ENCODE assay signal across 17 mouse cellular contexts in the genomic region with DNA sequence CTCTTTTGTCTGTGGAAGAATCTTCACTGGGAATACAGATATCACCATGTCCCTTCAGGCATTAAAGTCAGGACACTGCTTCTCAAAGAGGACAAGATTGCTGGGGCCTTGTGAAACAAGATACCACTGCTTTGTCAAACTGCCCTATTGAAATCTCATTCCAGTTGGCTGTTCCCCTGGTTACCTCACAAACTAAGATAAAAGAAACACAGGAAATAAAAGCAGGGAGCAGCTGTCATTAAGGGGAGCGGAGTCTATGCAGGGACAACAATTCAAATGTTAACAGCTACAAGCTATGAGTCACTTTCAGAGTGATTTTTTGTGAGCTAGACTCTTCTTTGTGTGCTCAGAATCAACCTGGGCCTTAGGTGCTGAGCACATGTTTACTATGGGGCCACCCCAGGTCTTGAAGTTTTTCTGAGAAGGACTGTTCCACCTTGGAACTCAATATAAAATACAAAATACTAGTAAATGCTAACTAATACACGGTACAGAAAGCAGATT.
DNase-seq lines count a peak whose midpoint lies in the region; ATAC-seq lines count a peak whose summit lies in the region.
"Had no signal": no experiment of that assay in that cellular context is flagged by ENCODE, and none has a peak within 500 bp of the region (broad histone marks: within the 10 kb centered on the region; RNA-seq: fewer than 3 reads in every experiment).

No protein-coding gene starts in this region.

- DNase-seq in forebrain, embryonic 11.5 days (ENCODE audit: low spot score): no peak
- DNase-seq in hindbrain, embryonic 11.5 days (ENCODE audit: low spot score): peak; percentile 13
- no peak for DNase-seq in hindbrain, embryonic 14.5 days (ENCODE audit: low spot score)
- peak; percentile 59 for DNase-seq in R1 (ENCODE audit: low read depth, low spot score)
- DNase-seq in embryonic facial prominence, embryonic 14.5 days (ENCODE audit: low spot score): no peak
- no peak for DNase-seq in adrenal gland, postnatal 10 days
- DNase-seq in frontal cortex, postnatal 14 days (ENCODE audit: low spot score in 2 of 2): no peak
- DNase-seq: cerebellum, adult 9-10 months; gastrocnemius, postnatal 36 days; kidney, adult 11 months; right cerebral cortex, postnatal 4 days had no signal

- peaks cover 6% of the 10 kb centered on the region; the same call in 1 of the 2 replicates for H3K27me3 ChIP-seq in forebrain, embryonic 11.5 days (ENCODE audit: control insufficient read depth, insufficient read depth, low read length)
- H3K27me3 ChIP-seq in forebrain, embryonic 12.5 days: peaks cover 21% of the 10 kb centered on the region; the same call in 1 of the 2 replicates
- H3K27me3 ChIP-seq in hindbrain, embryonic 11.5 days (ENCODE audit: control insufficient read depth, insufficient read depth, low read length): peaks cover 5% of the 10 kb centered on the region; the same call in 1 of the 2 replicates
- peaks cover 9% of the 10 kb centered on the region; the same call in 1 of the 2 replicates for H3K27me3 ChIP-seq in hindbrain, embryonic 14.5 days (ENCODE audit: control insufficient read depth, insufficient read depth, low read length)
- H3K27me3 ChIP-seq in embryonic facial prominence, embryonic 14.5 days (replicated peaks; ENCODE audit: control insufficient read depth, insufficient read depth, low read length): no peaks in the 10 kb centered on the region
- H3K27me3 ChIP-seq: forebrain, embryonic 15.5 days had no signal

- no peaks in the 10 kb centered on the region for H3K4me1 ChIP-seq in forebrain, embryonic 11.5 days (replicated peaks; ENCODE audit: control insufficient read depth, insufficient read depth, low read length)
- H3K4me1 ChIP-seq in forebrain, embryonic 12.5 days: peaks cover 12% of the 10 kb centered on the region; the same call in 1 of the 2 replicates
- no peaks in the 10 kb centered on the region for H3K4me1 ChIP-seq in hindbrain, embryonic 11.5 days (replicated peaks; ENCODE audit: control insufficient read depth, insufficient read depth, low read length)
- no peaks in the 10 kb centered on the region for H3K4me1 ChIP-seq in hindbrain, embryonic 14.5 days (replicated peaks; ENCODE audit: control insufficient read depth, insufficient read depth, low read length)
- H3K4me1 ChIP-seq in embryonic facial prominence, embryonic 14.5 days (ENCODE audit: control insufficient read depth, insufficient read depth, low read length): no peaks in the 10 kb centered on the region
- H3K4me1 ChIP-seq: forebrain, embryonic 15.5 days; limb, embryonic 15.5 days; neural tube, embryonic 12.5 days had no signal

- no peaks in the 10 kb centered on the region for H3K36me3 ChIP-seq in forebrain, embryonic 11.5 days (ENCODE audit: control insufficient read depth, insufficient read depth, low read length)
- no peaks in the 10 kb centered on the region for H3K36me3 ChIP-seq in forebrain, embryonic 12.5 days (replicated peaks)
- no peaks in the 10 kb centered on the region for H3K36me3 ChIP-seq in hindbrain, embryonic 11.5 days (ENCODE audit: control insufficient read depth, insufficient read depth, low read length)
- no peaks in the 10 kb centered on the region for H3K36me3 ChIP-seq in hindbrain, embryonic 14.5 days (replicated peaks; ENCODE audit: control insufficient read depth, insufficient read depth)
- H3K36me3 ChIP-seq in embryonic facial prominence, embryonic 14.5 days (ENCODE audit: control insufficient read depth, insufficient read depth, low read length): no peaks in the 10 kb centered on the region
- H3K36me3 ChIP-seq: forebrain, embryonic 15.5 days; hindbrain, embryonic 13.5 days; limb, embryonic 15.5 days; neural tube, embryonic 12.5 days had no signal

- no peak overlapping the region for H3K9ac ChIP-seq in forebrain, embryonic 11.5 days (ENCODE audit: low read length)
- no peak overlapping the region for H3K9ac ChIP-seq in forebrain, embryonic 12.5 days
- H3K9ac ChIP-seq in hindbrain, embryonic 11.5 days (ENCODE audit: low read depth, low read length): no peak overlapping the region
- no peak overlapping the region for H3K9ac ChIP-seq in hindbrain, embryonic 14.5 days
- H3K9ac ChIP-seq in embryonic facial prominence, embryonic 14.5 days (ENCODE audit: low read depth, low read length): no peak overlapping the region
- H3K9ac ChIP-seq: forebrain, embryonic 15.5 days; hindbrain, embryonic 13.5 days; limb, embryonic 15.5 days; neural tube, embryonic 12.5 days had no signal

- H3K27ac ChIP-seq in forebrain, embryonic 11.5 days (ENCODE audit: low read depth, low read length): no peak overlapping the region
- H3K27ac ChIP-seq in forebrain, embryonic 12.5 days: no peak overlapping the region
- H3K27ac ChIP-seq in hindbrain, embryonic 11.5 days (ENCODE audit: low read depth, low read length): no peak overlapping the region
- no peak overlapping the region for H3K27ac ChIP-seq in hindbrain, embryonic 14.5 days
- no peak overlapping the region; the same call in 1 of the 2 replicates for H3K27ac ChIP-seq in embryonic facial prominence, embryonic 14.5 days (replicated peaks; ENCODE audit: low read depth, low read length)
- H3K27ac ChIP-seq: forebrain, embryonic 15.5 days; hindbrain, embryonic 13.5 days; limb, embryonic 15.5 days; neural tube, embryonic 12.5 days had no signal

- no peak overlapping the region for H3K4me2 ChIP-seq in forebrain, embryonic 11.5 days (ENCODE audit: low read depth, low read length, severe bottlenecking)
- H3K4me2 ChIP-seq in forebrain, embryonic 12.5 days: no peak overlapping the region
- H3K4me2 ChIP-seq in hindbrain, embryonic 11.5 days (replicated peaks; ENCODE audit: low read depth, low read length): no peak overlapping the region
- H3K4me2 ChIP-seq in hindbrain, embryonic 14.5 days (replicated peaks): no peak overlapping the region
- no peak overlapping the region for H3K4me2 ChIP-seq in embryonic facial prominence, embryonic 14.5 days (ENCODE audit: low read depth, low read length)
- H3K4me2 ChIP-seq: forebrain, embryonic 15.5 days; hindbrain, embryonic 13.5 days; limb, embryonic 15.5 days; neural tube, embryonic 12.5 days had no signal

- no peaks in the 10 kb centered on the region for H3K9me3 ChIP-seq in forebrain, embryonic 11.5 days (ENCODE audit: control insufficient read depth, low read length)
- no peaks in the 10 kb centered on the region for H3K9me3 ChIP-seq in forebrain, embryonic 12.5 days
- no peaks in the 10 kb centered on the region for H3K9me3 ChIP-seq in hindbrain, embryonic 11.5 days (ENCODE audit: control insufficient read depth, low read length)
- H3K9me3 ChIP-seq in hindbrain, embryonic 14.5 days (ENCODE audit: control insufficient read depth, low read length): no peaks in the 10 kb centered on the region
- H3K9me3 ChIP-seq in embryonic facial prominence, embryonic 14.5 days (ENCODE audit: control insufficient read depth, low read length): no peaks in the 10 kb centered on the region
- H3K9me3 ChIP-seq: forebrain, embryonic 15.5 days; hindbrain, embryonic 13.5 days; limb, embryonic 15.5 days; neural tube, embryonic 12.5 days had no signal

- ATAC-seq in forebrain, embryonic 11.5 days (replicated peaks; ENCODE audit: low FRiP score): peak; percentile 56; the same call in 1 of the 2 replicates
- no peak for ATAC-seq in forebrain, embryonic 12.5 days (ENCODE audit: low FRiP score)
- peak; percentile 27; the same call in 1 of the 2 replicates for ATAC-seq in hindbrain, embryonic 11.5 days (ENCODE audit: low FRiP score)
- ATAC-seq in hindbrain, embryonic 14.5 days (ENCODE audit: low FRiP score): no peak
- peak; percentile 41; the same call in 1 of the 2 replicates for ATAC-seq in embryonic facial prominence, embryonic 14.5 days (ENCODE audit: low read depth)
- ATAC-seq: forebrain, embryonic 15.5 days; lung, postnatal 0 days had no signal

- H3K4me3 ChIP-seq in forebrain, embryonic 11.5 days (ENCODE audit: low read depth, low read length): no peak overlapping the region
- H3K4me3 ChIP-seq in forebrain, embryonic 12.5 days (replicated peaks): no peak overlapping the region
- no peak overlapping the region for H3K4me3 ChIP-seq in hindbrain, embryonic 11.5 days (ENCODE audit: low read depth, low read length)
- H3K4me3 ChIP-seq in hindbrain, embryonic 14.5 days (replicated peaks; ENCODE audit: low read length): no peak overlapping the region
- H3K4me3 ChIP-seq in embryonic facial prominence, embryonic 14.5 days (ENCODE audit: low read depth, low read length): no peak overlapping the region
- H3K4me3 ChIP-seq: forebrain, embryonic 15.5 days; hindbrain, embryonic 13.5 days; limb, embryonic 15.5 days; neural tube, embryonic 12.5 days had no signal

- 40% methylated on average over 2 of the region's 2 CpGs for WGBS in forebrain, embryonic 11.5 days
- 45% methylated on average over 2 of the region's 2 CpGs for WGBS in forebrain, embryonic 12.5 days
- 45% methylated on average over 2 of the region's 2 CpGs for WGBS in hindbrain, embryonic 11.5 days
- WGBS in hindbrain, embryonic 14.5 days: 42% methylated on average over 2 of the region's 2 CpGs
- 63% methylated on average over 2 of the region's 2 CpGs for WGBS in embryonic facial prominence, embryonic 14.5 days

Comparison
In these comparisons a context has a peak if more than half of its experiments do, and no peak if none do; other contexts are left out.
1. ATAC-seq: peak in forebrain, embryonic 11.5 days (single experiment), hindbrain, embryonic 11.5 days (single experiment) and embryonic facial prominence, embryonic 14.5 days (single experiment); none in forebrain, embryonic 12.5 days (single experiment) and hindbrain, embryonic 14.5 days (single experiment).
2. DNase-seq: peak in hindbrain, embryonic 11.5 days (single experiment) and R1 (single experiment); none in forebrain, embryonic 11.5 days (single experiment), hindbrain, embryonic 14.5 days (single experiment), embryonic facial prominence, embryonic 14.5 days (single experiment), adrenal gland, postnatal 10 days (single experiment) and frontal cortex, postnatal 14 days (0 of 2).